Mouse (Mus musculus): ENCODE data around the gene Pitpnm2. TPM values are rescaled to one million over a fixed set of nuclear protein-coding genes. Genes with fewer than 3 reads are reported as not detected.

The Pitpnm2 gene
- polyA plus RNA-seq, 1 experiment, result not detected

DNA sequence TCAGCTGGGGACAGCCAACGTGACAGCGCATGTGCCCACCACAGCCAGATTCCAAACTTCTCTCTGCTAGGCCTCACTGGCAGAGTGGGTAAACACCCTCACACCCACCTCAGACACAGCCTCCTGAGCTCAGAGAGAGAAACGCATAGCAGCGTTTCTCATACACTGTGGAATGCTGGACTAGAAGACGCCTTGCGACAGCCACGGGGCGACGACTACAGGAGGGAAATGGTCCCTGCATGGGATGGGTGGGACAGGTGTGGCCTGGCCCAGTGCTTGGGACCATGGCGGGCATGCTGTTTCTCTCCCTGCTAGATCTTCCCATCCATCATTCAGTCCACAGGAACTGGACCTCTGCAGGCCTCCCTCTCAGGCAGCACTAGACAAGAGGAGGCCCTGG is 167.1 kb downstream of the Pitpnm2 start:
- 83% methylated on average over 10 of the region's 10 CpGs for WGBS
- peaks cover 38% of the 10 kb centered on the region for H3K4me1 ChIP-seq (ENCODE audit: control insufficient read depth, insufficient read depth, low read length)
- TF ChIP-seq POLR2A (IDR thresholded peaks at IDR 0.05; ENCODE audit: insufficient read depth, low read depth, low read length) (no peak), CTCF (IDR thresholded peaks at IDR 0.05; ENCODE audit: insufficient read depth, low read depth, low read length) (no peak)
- H3K4me3 ChIP-seq (ENCODE audit: insufficient read depth, low read depth, low read length), result no peak overlapping the region
- H3K27ac ChIP-seq (ENCODE audit: insufficient read depth, low read depth, low read length), result no peak overlapping the region

- no peak overlapping the region for H3K27ac ChIP-seq (ENCODE audit: insufficient read depth, low read depth, low read length)
- H3K4me3 ChIP-seq (ENCODE audit: insufficient read depth, low read depth, low read length), result no peak overlapping the region
- 96% methylated on average over 17 of the region's 17 CpGs for WGBS
- peaks cover 21% of the 10 kb centered on the region for H3K4me1 ChIP-seq (ENCODE audit: control insufficient read depth, insufficient read depth, low read length)
- TF ChIP-seq CTCF (IDR thresholded peaks at IDR 0.05; ENCODE audit: insufficient read depth, low read depth, low read length) (no peak), POLR2A (IDR thresholded peaks at IDR 0.05; ENCODE audit: insufficient read depth, low read depth, low read length) (no peak)
Measured at GRCm38 (mm10) chr5:124079880-124080279, 169.7 kb downstream of the Pitpnm2 start.

GRCm38 (mm10) chr5:124078794-124079416 is 170.7 kb downstream of the Pitpnm2 start:
- Histone ChIP-seq H3K4me1 (ENCODE audit: control insufficient read depth, insufficient read depth, low read length) (peaks cover 13% of the 10 kb centered on the region; the same call in 1 of the 2 replicates), H3K27ac (ENCODE audit: insufficient read depth, low read depth, low read length) (peak overlapping the region; percentile 53; the same call in 1 of the 2 replicates), H3K4me3 (ENCODE audit: insufficient read depth, low read depth, low read length) (peak overlapping the region; percentile 8; the same call in 1 of the 2 replicates)
- WGBS, result 55% methylated on average over 9 of the region's 9 CpGs
- no peak for TF ChIP-seq CTCF (IDR thresholded peaks at IDR 0.05; ENCODE audit: insufficient read depth, low read depth, low read length)
- TF ChIP-seq POLR2A (IDR thresholded peaks at IDR 0.05; ENCODE audit: insufficient read depth, low read depth, low read length), result no peak

GRCm38 (mm10) chr5:124077856-124078460 is 171.6 kb downstream of the Pitpnm2 start:
- H3K27ac ChIP-seq (ENCODE audit: insufficient read depth, low read depth, low read length), result no peak overlapping the region
- H3K4me1 ChIP-seq (ENCODE audit: control insufficient read depth, insufficient read depth, low read length), result peaks cover 13% of the 10 kb centered on the region; the same call in 1 of the 2 replicates
- 62% methylated on average over 6 of the region's 6 CpGs for WGBS
- TF ChIP-seq POLR2A (IDR thresholded peaks at IDR 0.05; ENCODE audit: insufficient read depth, low read depth, low read length), result no peak
- TF ChIP-seq CTCF (IDR thresholded peaks at IDR 0.05; ENCODE audit: insufficient read depth, low read depth, low read length), result no peak
- H3K4me3 ChIP-seq (ENCODE audit: insufficient read depth, low read depth, low read length), result peak overlapping the region; percentile 8; the same call in 1 of the 2 replicates

GRCm38 (mm10) chr5:124077241-124077640 is 172.3 kb downstream of the Pitpnm2 start:
- 87% methylated on average over 13 of the region's 13 CpGs for WGBS
- peaks cover 8% of the 10 kb centered on the region; the same call in 1 of the 2 replicates for H3K4me1 ChIP-seq (ENCODE audit: control insufficient read depth, insufficient read depth, low read length)
- TF ChIP-seq CTCF (IDR thresholded peaks at IDR 0.05; ENCODE audit: insufficient read depth, low read depth, low read length), result no peak
- TF ChIP-seq POLR2A (IDR thresholded peaks at IDR 0.05; ENCODE audit: insufficient read depth, low read depth, low read length), result no peak
- H3K27ac ChIP-seq (ENCODE audit: insufficient read depth, low read depth, low read length), result no peak overlapping the region
- H3K4me3 ChIP-seq (ENCODE audit: insufficient read depth, low read depth, low read length), result no peak overlapping the region

GRCm38 (mm10) chr5:124076559-124076958 is 173.0 kb downstream of the Pitpnm2 start:
- WGBS, result 65% methylated on average over 9 of the region's 9 CpGs
- Histone ChIP-seq H3K4me1 (ENCODE audit: control insufficient read depth, insufficient read depth, low read length) (peaks cover 8% of the 10 kb centered on the region; the same call in 1 of the 2 replicates), H3K4me3 (ENCODE audit: insufficient read depth, low read depth, low read length) (no peak overlapping the region), H3K27ac (ENCODE audit: insufficient read depth, low read depth, low read length) (no peak overlapping the region)
- TF ChIP-seq CTCF (IDR thresholded peaks at IDR 0.05; ENCODE audit: insufficient read depth, low read depth, low read length), result no peak
- TF ChIP-seq POLR2A (IDR thresholded peaks at IDR 0.05; ENCODE audit: insufficient read depth, low read depth, low read length), result no peak

DNA sequence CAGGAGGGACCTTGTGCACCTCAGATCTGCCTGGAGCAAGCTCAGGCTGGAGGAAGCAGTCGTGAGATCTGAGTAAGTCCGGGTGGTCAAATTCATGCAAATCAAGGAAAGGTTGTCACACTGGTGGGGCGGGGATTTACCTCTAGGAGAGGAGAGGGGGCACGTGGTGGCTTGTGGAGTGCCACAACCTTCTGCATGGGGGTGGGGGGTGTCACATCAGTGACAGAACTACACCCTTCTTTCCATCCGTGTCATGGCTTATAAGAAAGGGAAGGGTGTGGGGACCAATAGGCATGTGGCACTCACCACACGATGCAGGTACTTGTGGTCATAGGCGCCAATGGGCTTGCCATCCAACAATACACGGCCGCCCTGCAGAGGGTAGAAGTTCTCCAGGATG is 173.8 kb downstream of the Pitpnm2 start:
- Histone ChIP-seq H3K4me1 (ENCODE audit: control insufficient read depth, insufficient read depth, low read length) (peaks cover 8% of the 10 kb centered on the region; the same call in 1 of the 2 replicates), H3K27ac (ENCODE audit: insufficient read depth, low read depth, low read length) (no peak overlapping the region), H3K4me3 (ENCODE audit: insufficient read depth, low read depth, low read length) (no peak overlapping the region)
- WGBS, result 80% methylated on average over 9 of the region's 9 CpGs
- TF ChIP-seq POLR2A (IDR thresholded peaks at IDR 0.05; ENCODE audit: insufficient read depth, low read depth, low read length), result no peak
- no peak for TF ChIP-seq CTCF (IDR thresholded peaks at IDR 0.05; ENCODE audit: insufficient read depth, low read depth, low read length)

DNA sequence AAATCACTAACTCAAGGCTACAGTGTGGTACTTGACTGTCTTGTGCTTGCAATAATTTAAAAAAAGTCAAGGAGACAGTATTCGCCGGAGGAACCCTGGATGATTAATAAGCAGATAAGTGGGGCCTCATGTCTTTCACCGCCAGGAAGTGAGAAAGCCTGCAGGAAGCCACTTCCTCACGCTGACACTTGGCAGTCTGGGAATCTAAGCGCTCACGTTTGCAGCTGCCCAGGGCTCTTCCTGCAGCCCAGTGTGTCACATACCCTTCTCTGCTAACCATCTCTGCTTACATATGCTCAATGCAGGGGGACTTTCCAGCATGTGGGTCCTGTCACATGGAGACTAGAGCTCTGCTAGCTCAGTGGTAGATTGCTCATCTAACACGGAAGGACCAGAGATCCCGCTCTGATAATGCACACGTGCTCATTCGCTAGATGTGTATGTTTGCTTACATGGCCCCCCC is 174.7 kb downstream of the Pitpnm2 start:
- Histone ChIP-seq H3K4me1 (ENCODE audit: control insufficient read depth, insufficient read depth, low read length) (peaks cover 8% of the 10 kb centered on the region; the same call in 1 of the 2 replicates), H3K27ac (ENCODE audit: insufficient read depth, low read depth, low read length) (no peak overlapping the region), H3K4me3 (ENCODE audit: insufficient read depth, low read depth, low read length) (no peak overlapping the region)
- WGBS, result 59% methylated on average over 10 of the region's 10 CpGs
- TF ChIP-seq CTCF (IDR thresholded peaks at IDR 0.05; ENCODE audit: insufficient read depth, low read depth, low read length) (no peak), POLR2A (IDR thresholded peaks at IDR 0.05; ENCODE audit: insufficient read depth, low read depth, low read length) (no peak)

DNA sequence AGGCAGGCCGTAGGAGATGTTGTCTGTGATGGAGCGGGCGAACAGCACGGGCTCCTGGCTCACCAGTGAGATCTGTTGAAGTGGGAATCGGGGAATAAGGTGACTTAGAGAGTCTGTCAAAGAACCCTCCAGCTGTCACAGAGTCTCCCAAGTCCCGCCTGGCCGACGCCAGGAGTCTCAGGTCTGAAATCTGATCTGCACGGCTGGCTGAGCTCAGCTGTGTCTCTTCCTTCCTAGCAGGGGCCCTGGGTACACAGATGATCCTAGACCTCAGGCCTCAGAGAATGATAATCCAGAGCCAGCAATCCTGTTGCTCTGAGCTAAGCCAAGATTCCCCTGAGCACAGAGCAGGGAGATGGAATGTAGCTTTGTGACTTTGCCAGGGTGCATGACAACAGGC is 175.9 kb downstream of the Pitpnm2 start:
- Histone ChIP-seq H3K4me1 (ENCODE audit: control insufficient read depth, insufficient read depth, low read length) (0 out of 2 replicates have a peak, but pooled peaks cover under 1% of the 10 kb centered on the region), H3K27ac (ENCODE audit: insufficient read depth, low read depth, low read length) (no peak overlapping the region), H3K4me3 (ENCODE audit: insufficient read depth, low read depth, low read length) (no peak overlapping the region)
- TF ChIP-seq POLR2A (IDR thresholded peaks at IDR 0.05; ENCODE audit: insufficient read depth, low read depth, low read length), result no peak
- no peak for TF ChIP-seq CTCF (IDR thresholded peaks at IDR 0.05; ENCODE audit: insufficient read depth, low read depth, low read length)
- 85% methylated on average over 9 of the region's 9 CpGs for WGBS
